Mouse (Mus musculus) MEL (cell line): ENCODE data around the gene Mag. TPM values are rescaled to one million over a fixed set of nuclear protein-coding genes. Genes with fewer than 3 reads are reported as not detected.

Source experiments
- DNase-seq: peaks from one replicate; pipeline ENCODE4 v3.0.0; 2011; ENCODE audit warnings: low read depth, low spot score
- H3K27ac ChIP-seq: 2 replicates; pipeline ENCODE4 v1.5.1; 2012; ENCODE audit warnings: low read depth, mild to moderate bottlenecking, control low read depth, low read length, moderate library complexity; ENCODE audit not compliant: control insufficient read depth
- H3K27me3 ChIP-seq, 2 experiments: fragments of 150-350 bp in 1 of 2; sonication (generic) in 1 of 2; 2 replicates each; pipeline ENCODE4 v1.6.1; 2012; ENCODE audit warnings: low read length in 2 of 2, mild to moderate bottlenecking in 2 of 2, improper control_type of control experiment in 1 of 2, moderate library complexity in 1 of 2; ENCODE audit not compliant: insufficient read depth in 2 of 2, control insufficient read depth in 1 of 2
- H3K36me3 ChIP-seq, 2 experiments: 2 replicates each; pipeline ENCODE4 v1.6.1; 2012 to 2014; ENCODE audit warnings: low read length in 2 of 2, improper control_type of control experiment in 1 of 2, inconsistent platforms in 1 of 2, mild to moderate bottlenecking in 1 of 2; ENCODE audit not compliant: insufficient read depth in 2 of 2, control insufficient read depth in 1 of 2
- H3K4me1 ChIP-seq, 2 experiments: fragments of 150-350 bp in 1 of 2; sonication (generic) in 1 of 2; 2 replicates each; pipeline ENCODE4 v1.6.1; 2012; ENCODE audit warnings: low read length in 2 of 2, improper control_type of control experiment in 1 of 2, mild to moderate bottlenecking in 1 of 2; ENCODE audit not compliant: insufficient read depth in 2 of 2, control insufficient read depth in 1 of 2
- H3K4me3 ChIP-seq, 2 experiments: fragments of 150-350 bp in 1 of 2; sonication (generic) in 1 of 2; 2 replicates each; pipeline ENCODE4 v1.5.1; 2012; ENCODE audit warnings: low read depth in 2 of 2, low read length in 2 of 2, mild to moderate bottlenecking in 2 of 2, moderate library complexity in 2 of 2, control low read depth in 1 of 2, improper control_type of control experiment in 1 of 2; ENCODE audit not compliant: control insufficient read depth in 1 of 2, insufficient read depth in 1 of 2
- H3K79me2 ChIP-seq: 2 replicates; pipeline ENCODE4 v1.6.1; 2012; ENCODE audit warnings: mild to moderate bottlenecking, low read length, moderate library complexity; ENCODE audit not compliant: control insufficient read depth, poor library complexity, insufficient read depth
- H3K9ac ChIP-seq: 2 replicates; pipeline ENCODE4 v1.6.1; 2012; ENCODE audit warnings: low read depth, mild to moderate bottlenecking, control low read depth, low read length, moderate library complexity; ENCODE audit not compliant: control insufficient read depth, poor library complexity, severe bottlenecking
- H3K9me3 ChIP-seq: fragments of 150-350 bp; sonication (generic); replicated peaks from 2 replicates; pipeline ENCODE4 v1.6.1; 2012; ENCODE audit warnings: mild to moderate bottlenecking, low read length, improper control_type of control experiment, moderate library complexity; ENCODE audit not compliant: insufficient read depth
- CHD2 ChIP-seq: IDR thresholded peaks from 2 replicates; pipeline ENCODE4 v1.6.1; 2011; ENCODE audit warnings: low read length, improper control_type of control experiment
- CTCF ChIP-seq, 3 experiments: IDR thresholded peaks in 2 of 3; conservative IDR thresholded peaks in 1 of 3; 2 replicates each; pipeline ENCODE4 v1.5.1; 2011 to 2012; ENCODE audit warnings: low read length in 3 of 3, low read depth in 2 of 3, mild to moderate bottlenecking in 2 of 3, improper control_type of control experiment in 1 of 3, inconsistent platforms in 1 of 3, mixed read lengths in 1 of 3, moderate library complexity in 1 of 3; ENCODE audit not compliant: control insufficient read depth in 1 of 3, insufficient read depth in 1 of 3, poor library complexity in 1 of 3, severe bottlenecking in 1 of 3
- E2F4 ChIP-seq: IDR thresholded peaks from 2 replicates; pipeline ENCODE4 v1.6.1; 2011; ENCODE audit warnings: low read depth, low read length, improper control_type of control experiment, borderline replicate concordance
- EP300 ChIP-seq, 2 experiments: IDR thresholded peaks; 2 replicates each; pipeline ENCODE4 v1.6.1; 2011; ENCODE audit warnings: improper control_type of control experiment in 2 of 2, low read length in 2 of 2, low read depth in 1 of 2, mild to moderate bottlenecking in 1 of 2
- GABPA ChIP-seq: IDR thresholded peaks from 2 replicates; pipeline ENCODE4 v1.6.1; 2012; ENCODE audit warnings: low read depth, mild to moderate bottlenecking, inconsistent platforms, low read length, improper control_type of control experiment, moderate library complexity
- GATA1 ChIP-seq: IDR thresholded peaks from 2 replicates; pipeline ENCODE4 v1.6.1; 2011; ENCODE audit warnings: low read depth, low read length, improper control_type of control experiment
- JUND ChIP-seq: IDR thresholded peaks from 2 replicates; pipeline ENCODE4 v1.6.1; 2011; ENCODE audit warnings: low read depth, mild to moderate bottlenecking, improper control_type of control experiment, low read length
- MAFK ChIP-seq: IDR thresholded peaks from 2 replicates; pipeline ENCODE4 v1.6.1; 2011; ENCODE audit warnings: low read depth, mild to moderate bottlenecking, low read length, improper control_type of control experiment, borderline replicate concordance
- MAZ ChIP-seq: IDR thresholded peaks from 2 replicates; pipeline ENCODE4 v1.6.1; 2012; ENCODE audit warnings: low read depth, mild to moderate bottlenecking, inconsistent platforms, low read length, improper control_type of control experiment
- MEF2A ChIP-seq: IDR thresholded peaks from 2 replicates; pipeline ENCODE4 v1.6.1; 2014; ENCODE audit warnings: low read depth, mild to moderate bottlenecking, inconsistent platforms, low read length, improper control_type of control experiment; ENCODE audit not compliant: poor library complexity, insufficient replicate concordance, severe bottlenecking; ENCODE audit errors: extremely low read depth
- NELFE ChIP-seq: IDR thresholded peaks from 2 replicates; pipeline ENCODE4 v1.6.1; 2011; ENCODE audit warnings: low read depth, low read length, improper control_type of control experiment
- POLR2AphosphoS5 ChIP-seq: IDR thresholded peaks from 2 replicates; pipeline ENCODE4 v1.6.1; 2012; ENCODE audit warnings: low read depth, borderline replicate concordance, mild to moderate bottlenecking, inconsistent platforms, low read length, moderate library complexity, mixed read lengths
- RCOR1 ChIP-seq: IDR thresholded peaks from 2 replicates; pipeline ENCODE4 v1.6.1; 2012; ENCODE audit warnings: low read depth, mild to moderate bottlenecking, inconsistent platforms, low read length, improper control_type of control experiment
- SIN3A ChIP-seq: IDR thresholded peaks from 2 replicates; pipeline ENCODE4 v1.6.1; 2012; ENCODE audit warnings: low read length, improper control_type of control experiment, inconsistent platforms
- SMC3 ChIP-seq: IDR thresholded peaks from 2 replicates; pipeline ENCODE4 v1.6.1; 2011; ENCODE audit warnings: low read depth, low read length, improper control_type of control experiment
- USF1 ChIP-seq: IDR thresholded peaks from 2 replicates; pipeline ENCODE4 v1.6.1; 2014; ENCODE audit warnings: low read depth, mild to moderate bottlenecking, inconsistent platforms, low read length, improper control_type of control experiment, moderate library complexity
- ZC3H11A ChIP-seq: IDR thresholded peaks from 2 replicates; pipeline ENCODE4 v1.6.1; 2012; ENCODE audit warnings: low read depth, mild to moderate bottlenecking, inconsistent platforms, low read length, improper control_type of control experiment
- ZMIZ1 ChIP-seq: IDR thresholded peaks from 2 replicates; pipeline ENCODE4 v1.6.1; 2012; ENCODE audit warnings: low read depth, mild to moderate bottlenecking, inconsistent platforms, low read length, improper control_type of control experiment, moderate library complexity
- polyA plus RNA-seq, 2 experiments: library from polyadenylated mRNA; stranded (reverse) in 1 of 2; unstranded in 1 of 2; fragments of >175 nt in 1 of 2; fragments of >200 nt in 1 of 2; gene quantifications; 2 replicates each; pipeline versions ENCODE4 v1.2.1 to v1.2.4; 2012; ENCODE audit warnings: low replicate concordance in 2 of 2, low read depth in 1 of 2; ENCODE audit not compliant: insufficient read length in 2 of 2, insufficient read depth in 1 of 2, missing spikeins in 1 of 2
- total RNA-seq: library from RNA; depleted of rRNA; stranded (reverse); fragments of 300-350 nt; gene quantifications from 2 replicates; pipeline ENCODE4 v1.2.3, GENCODE M21; 2012; rRNA removed

Mag gene
- not detected in 2 replicates for total RNA-seq
- polyA plus RNA-seq = not detected

DNA sequence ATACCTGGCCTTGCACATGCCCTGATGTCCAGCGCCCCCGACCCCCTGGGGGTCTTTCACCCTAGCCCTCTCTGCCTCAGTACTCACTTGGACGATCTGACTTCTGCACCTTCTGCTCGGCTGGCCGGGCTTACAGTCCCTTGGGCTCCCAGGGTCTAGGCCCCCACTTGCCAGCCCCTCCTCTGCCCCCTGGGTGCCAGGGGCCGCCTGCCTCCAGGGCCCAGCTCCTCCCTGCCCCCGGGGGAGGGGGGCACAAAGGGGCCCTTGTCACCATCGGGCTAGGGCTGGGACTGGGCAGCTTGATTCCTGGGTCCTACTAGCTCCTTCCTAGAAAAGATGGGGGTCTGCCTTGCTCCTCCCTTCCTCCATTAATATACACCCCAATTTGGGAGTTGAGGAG, at the start of gene Mag:
TSS of gene Mag (minus strand) at position 142 of the 400 bp plus-strand sequence.
- no peak within 1 kb of the TSS for H3K9ac ChIP-seq
- peaks cover 1 to 8% of the 10 kb centered on the region in 2 experiments; a peak in 3 of 4 replicates for H3K27me3 ChIP-seq
- no peaks in the 10 kb centered on the region for H3K36me3 ChIP-seq
- DNase-seq = no peak
- H3K4me3 ChIP-seq = no peak within 1 kb of the TSS
- H3K9me3 ChIP-seq = no peaks in the 10 kb centered on the region
- no peak for TF ChIP-seq GABPA
- no peak within 1 kb of the TSS for H3K27ac ChIP-seq
- H3K79me2 ChIP-seq = no peaks in the 10 kb centered on the region
- H3K4me1 ChIP-seq = no peaks in the 10 kb centered on the region

DNA sequence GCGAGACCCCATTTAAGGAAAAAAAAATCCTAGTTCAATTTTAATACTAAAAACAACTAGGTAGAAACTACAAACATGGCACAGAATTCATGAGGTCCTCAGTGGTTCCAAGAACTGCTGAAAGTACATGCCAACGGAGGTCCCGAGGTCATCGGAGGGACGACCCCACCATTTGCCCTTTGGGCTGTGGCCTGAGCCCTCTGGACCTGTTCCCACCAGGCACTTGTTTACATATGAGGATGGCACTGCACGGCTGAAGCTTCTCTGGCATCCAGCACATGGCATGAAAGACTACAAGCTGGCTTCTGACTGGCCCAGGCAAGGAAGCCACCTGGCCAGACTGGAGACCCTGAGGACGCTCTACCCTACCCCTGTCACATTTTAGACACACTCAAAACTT, 49.7 kb upstream of the Mag start:
- peaks cover 0 to 3% of the 10 kb centered on the region in 2 experiments; a peak in 3 of 4 replicates for H3K27me3 ChIP-seq
- no peak overlapping the region for H3K9ac ChIP-seq
- H3K4me3 ChIP-seq = no peak overlapping the region
- no peak for DNase-seq
- H3K4me1 ChIP-seq = no peaks in the 10 kb centered on the region
- H3K36me3 ChIP-seq = no peaks in the 10 kb centered on the region
- no peaks in the 10 kb centered on the region for H3K79me2 ChIP-seq
- TF ChIP-seq GABPA (no peak), JUND (no peak), E2F4 (no peak), EP300 (IDR thresholded peaks at IDR 0.05; ENCODE audit: low read depth in 1 of 2, low read length in 2 of 2) (no peak), MAZ (no peak), RCOR1 (no peak), SIN3A (no peak)
- no peaks in the 10 kb centered on the region for H3K9me3 ChIP-seq
- no peak overlapping the region for H3K27ac ChIP-seq

DNA sequence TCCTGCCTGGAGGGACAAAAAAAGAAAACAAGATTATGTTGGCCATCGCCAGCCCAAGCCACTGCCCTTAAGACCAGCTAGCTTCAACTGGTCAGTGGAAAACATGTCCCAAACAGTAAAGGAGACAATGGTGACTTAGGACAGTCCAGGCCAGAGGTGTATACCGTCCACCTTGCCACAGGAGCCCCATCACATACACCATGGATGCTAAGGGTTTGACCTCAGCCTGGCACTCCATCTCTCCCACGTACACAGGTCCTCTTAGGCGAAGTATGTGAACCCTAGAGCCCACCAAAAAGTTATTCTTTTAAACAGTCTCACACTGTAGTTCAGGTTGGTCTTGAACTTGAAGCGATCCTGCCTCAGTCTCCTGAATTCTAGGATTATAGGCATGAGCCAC, 48.2 kb upstream of the Mag start:
- no peak overlapping the region for H3K4me3 ChIP-seq
- no peak overlapping the region for H3K27ac ChIP-seq
- no peak for TF ChIP-seq ZC3H11A
- no peak for TF ChIP-seq SMC3
- no peak for TF ChIP-seq MEF2A
- TF ChIP-seq CTCF (IDR thresholded peaks at IDR 0.05 in 2 of 3, conservative IDR thresholded peaks at IDR 0.05 in 1 of 3; ENCODE audit: control insufficient read depth in 1 of 3, insufficient read depth in 1 of 3, low read depth in 2 of 3, low read length in 3 of 3, poor library complexity in 1 of 3, severe bottlenecking in 1 of 3) = no peak
- no peak for TF ChIP-seq RCOR1
- TF ChIP-seq MAFK = no peak
- no peak for TF ChIP-seq ZMIZ1
- no peak for TF ChIP-seq NELFE
- TF ChIP-seq GATA1 = no peak
- no peak for TF ChIP-seq E2F4
- TF ChIP-seq POLR2AphosphoS5 = no peak
- no peak for TF ChIP-seq USF1
- TF ChIP-seq CHD2 = no peak
- H3K9me3 ChIP-seq = no peaks in the 10 kb centered on the region
- H3K36me3 ChIP-seq = peaks cover 0 to 5% of the 10 kb centered on the region in 2 experiments; a peak in 2 of 4 replicates
- peaks cover 0 to 3% of the 10 kb centered on the region in 2 experiments; a peak in 1 of 4 replicates for H3K4me1 ChIP-seq
- H3K9ac ChIP-seq = no peak overlapping the region
- H3K27me3 ChIP-seq = peaks cover 0 to 1% of the 10 kb centered on the region in 2 experiments; a peak in 3 of 4 replicates
- no peak for DNase-seq
- H3K79me2 ChIP-seq = peaks cover 1% of the 10 kb centered on the region; the same call in 1 of the 2 replicates
